Mouse (Mus musculus) embryonic fibroblast, embryonic 13.5 days (primary cell): Measurements from ENCODE around the gene Prokr1.

Experiments used
- CTCF ChIP-seq: IDR thresholded peaks from 2 replicates; pipeline ENCODE4 v1.5.1; 2011; ENCODE audit warnings: mild to moderate bottlenecking, control low read depth, low read length, moderate library complexity, borderline replicate concordance; ENCODE audit not compliant: insufficient read depth
- POLR2A ChIP-seq: IDR thresholded peaks from 2 replicates; pipeline ENCODE4 v1.6.1; 2011; ENCODE audit warnings: low read depth, mild to moderate bottlenecking, control low read depth, low read length, moderate library complexity

DNA sequence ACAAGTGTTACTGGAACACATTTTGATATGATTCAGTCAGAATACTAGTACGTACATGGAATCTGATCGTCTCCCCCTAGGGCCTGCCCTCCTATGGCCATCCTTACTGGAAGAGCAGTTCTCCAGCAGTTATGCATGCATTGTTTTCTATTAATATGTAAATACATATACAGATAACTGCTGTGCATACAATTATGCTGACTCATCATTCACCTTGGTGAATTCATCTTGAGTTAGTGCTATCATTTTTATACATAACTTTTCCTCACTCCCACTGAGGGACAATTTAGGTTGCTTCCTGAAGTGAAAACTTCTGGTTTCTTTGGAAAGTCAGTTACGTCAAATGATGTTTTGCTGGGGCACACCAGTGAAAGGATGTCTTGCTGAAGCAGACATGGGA lies 32.6 kb upstream of the Prokr1 start:
- TF ChIP-seq POLR2A, result no peak
- TF ChIP-seq CTCF, result no peak
